Mouse (Mus musculus) cerebellum, adult 2 months (tissue): ENCODE data around the gene Nfic.

Source experiments
- CTCF ChIP-seq: fragments of 200-500 bp; IDR thresholded peaks from 2 replicates; pipeline ENCODE4 v1.5.1; 2011; ENCODE audit warnings: low read depth, mild to moderate bottlenecking, control low read depth, low read length, moderate library complexity, borderline replicate concordance; ENCODE audit not compliant: insufficient read depth
- POLR2A ChIP-seq: fragments of 200-500 bp; IDR thresholded peaks from 2 replicates; pipeline ENCODE4 v1.6.1; 2011; ENCODE audit warnings: low read length, control low read depth, borderline replicate concordance; ENCODE audit not compliant: insufficient read depth

- TF ChIP-seq POLR2A (no peak), CTCF (no peak)
Observed at GRCm38 (mm10) chr10:81474461-81474860, 19.0 kb upstream of the Nfic start.
